Mouse (Mus musculus) left cerebral cortex, adult 6 months (tissue): ENCODE data around the gene Col4a3. TPM values are rescaled to one million over a fixed set of nuclear protein-coding genes. Genes with fewer than 3 reads are reported as not detected.

Source experiments
- long read RNA-seq, 2 experiments: library from polyadenylated mRNA; unstranded; transcript quantifications; one replicate each; pipeline ENCODE4 v2.0.0; 2019 to 2020
- polyA plus RNA-seq: library from polyadenylated mRNA; unstranded; fragments of <200 nt; fragmentation: Nextera tagmentation; gene quantifications from 2 replicates; pipeline ENCODE4 v1.2.3, GENCODE M21; 2021

The Col4a3 gene
- 0.07 and 0.09 TPM in 2 replicates for polyA plus RNA-seq
- long read RNA-seq, experiment 1, result 0 reads
- long read RNA-seq, experiment 2, partial matches to known transcripts, result 0 of 1 reads
- long read RNA-seq, experiment 2, other reads (novel, unspliced or antisense), result 1 of 1 reads

GRCm38 (mm10) chr1:82586713-82587399, at the start of gene Col4a3, which contains the start of gene Col4a4:
TSS of gene Col4a3 (plus strand) at chr1:82586921.
TSS of gene Col4a4 (minus strand) at chr1:82586849.

GRCm38 (mm10) chr1:82724339-82725025, 137.8 kb downstream of the Col4a3 start, which contains the start of gene Mff:
TSS of gene Mff (plus strand) at chr1:82724890.

DNA sequence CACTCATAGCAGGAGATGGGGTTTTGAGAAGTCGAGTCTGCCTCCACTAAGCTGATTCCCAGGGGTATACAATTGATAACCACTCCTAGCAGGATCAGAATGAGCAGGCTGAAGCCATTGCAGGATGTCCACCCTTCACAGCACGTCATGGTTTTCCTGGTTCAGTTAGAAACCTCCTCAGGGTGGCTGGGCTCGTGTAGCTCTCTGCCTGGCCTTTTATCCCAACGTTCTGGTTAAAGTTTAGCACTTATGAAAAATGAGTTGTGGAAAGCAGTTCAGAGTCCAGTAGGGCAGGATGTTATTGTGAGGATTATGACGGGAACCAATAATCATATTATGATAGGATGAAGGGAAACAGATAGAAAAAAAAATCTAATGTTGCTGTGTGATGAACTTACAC, 181.5 kb downstream of the Col4a3 start, which contains the start of gene Tm4sf20:
Gene Tm4sf20 (minus strand): TSS at position 193 of the 400 bp plus-strand sequence.

GRCm38 (mm10) chr1:82771022-82771586, 184.4 kb downstream of the Col4a3 start, which contains the start of gene Gm47791:
TSS of gene Gm47791 (minus strand) at chr1:82771243.

Other genes starting within 250 kb of the Col4a3 start
- gene Col4a4, start 72 bp upstream of the Col4a3 start, polyA plus RNA-seq, result 0.04 and 0.06 TPM in 2 replicates
- gene Mff, start 138.0 kb downstream of the Col4a3 start, polyA plus RNA-seq, result 360 and 396 TPM in 2 replicates
- not detected in 2 replicates for gene Tm4sf20, start 181.5 kb downstream of the Col4a3 start, polyA plus RNA-seq
- gene Gm47791, start 184.3 kb downstream of the Col4a3 start, polyA plus RNA-seq, result not detected in 2 replicates